ENCODE assay signal across 8 mouse cellular contexts in the genomic region with DNA sequence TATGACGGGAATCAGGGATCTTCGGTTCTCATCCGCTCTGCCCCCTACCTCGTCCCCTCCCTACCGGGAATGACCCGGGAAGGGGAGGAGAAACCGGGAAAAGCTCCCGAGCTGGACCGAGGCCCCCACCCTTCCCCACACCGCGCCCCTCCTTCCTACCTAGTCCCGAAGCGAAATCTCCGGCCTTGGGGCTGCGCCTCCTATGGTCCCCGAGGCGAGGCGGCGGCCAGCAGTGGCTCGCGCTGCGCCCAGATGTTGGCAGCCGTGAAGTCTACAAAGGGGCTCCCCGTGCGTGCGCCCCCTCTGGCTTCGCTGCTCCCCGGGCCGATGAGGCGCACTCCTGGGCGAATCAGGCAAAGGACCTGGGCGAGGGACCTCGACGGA. TPM values are rescaled to one million over a fixed set of nuclear protein-coding genes. Genes with fewer than 3 reads are reported as not detected.
DNase-seq lines count a peak whose midpoint lies in the region; ATAC-seq and TF ChIP-seq lines count a peak whose summit lies in the region.

No protein-coding gene starts in this region.

- WGBS in heart, embryonic 12.5 days = 0% methylated on average over 34 of the region's 34 CpGs
- WGBS in forebrain, embryonic 14.5 days = under 1% methylated on average over 31 of the region's 34 CpGs
- under 1% methylated on average over 33 of the region's 34 CpGs for WGBS in liver, embryonic 15.5 days (ENCODE audit: insufficient replicate concordance)

- TF ChIP-seq EP300 in ES-Bruce4 (IDR thresholded peaks at IDR 0.05; ENCODE audit: insufficient read depth, low read depth, low read length) = no peak

- H3K36me3 ChIP-seq in heart, embryonic 12.5 days = peaks cover 7% of the 10 kb centered on the region; the same call in 1 of the 2 replicates
- H3K36me3 ChIP-seq in ES-Bruce4 (ENCODE audit: control insufficient read depth, insufficient read depth, low read length, poor library complexity, severe bottlenecking) = peaks cover 26% of the 10 kb centered on the region
- peaks cover 6% of the 10 kb centered on the region; the same call in 1 of the 2 replicates for H3K36me3 ChIP-seq in forebrain, embryonic 14.5 days (ENCODE audit: control insufficient read depth, insufficient read depth, low read length)
- H3K36me3 ChIP-seq in liver, embryonic 15.5 days (replicated peaks) = peaks cover 23% of the 10 kb centered on the region

- H3K4me3 ChIP-seq in heart, embryonic 12.5 days = peak overlapping the region; percentile 64
- peak overlapping the region; percentile 94 for H3K4me3 ChIP-seq in ES-Bruce4 (ENCODE audit: low read depth, low read length)
- peak overlapping the region; percentile 76 for H3K4me3 ChIP-seq in forebrain, embryonic 14.5 days (ENCODE audit: low read depth, low read length)
- peak overlapping the region; percentile 75 for H3K4me3 ChIP-seq in liver, embryonic 15.5 days (replicated peaks)

- peak overlapping the region; percentile 85 for H3K27ac ChIP-seq in heart, embryonic 12.5 days (ENCODE audit: poor library complexity, severe bottlenecking)
- peak overlapping the region; percentile 62 for H3K27ac ChIP-seq in ES-Bruce4 (ENCODE audit: insufficient read depth, low read length)
- peak overlapping the region; percentile 92 for H3K27ac ChIP-seq in forebrain, embryonic 14.5 days (ENCODE audit: low read depth, low read length)
- peak overlapping the region; percentile 92 for H3K27ac ChIP-seq in liver, embryonic 15.5 days (replicated peaks)

- H3K4me2 ChIP-seq in heart, embryonic 12.5 days = peak overlapping the region; percentile 89
- peak overlapping the region; percentile 98 for H3K4me2 ChIP-seq in forebrain, embryonic 14.5 days (ENCODE audit: low read length)
- peak overlapping the region; percentile 94 for H3K4me2 ChIP-seq in liver, embryonic 15.5 days

- peak overlapping the region; percentile 79 for H3K9ac ChIP-seq in heart, embryonic 12.5 days
- peak overlapping the region; percentile 98 for H3K9ac ChIP-seq in ES-Bruce4 (ENCODE audit: low read depth, poor library complexity, severe bottlenecking)
- H3K9ac ChIP-seq in forebrain, embryonic 14.5 days (ENCODE audit: low read length) = peak overlapping the region; percentile 84
- peak overlapping the region; percentile 78 for H3K9ac ChIP-seq in liver, embryonic 15.5 days

- peak; percentile 69 for ATAC-seq in heart, embryonic 12.5 days (ENCODE audit: insufficient number of reproducible peaks, low FRiP score)
- peak; percentile 49; the same call in 1 of the 2 replicates for ATAC-seq in forebrain, embryonic 14.5 days
- ATAC-seq in liver, embryonic 15.5 days (ENCODE audit: insufficient read depth) = peak; percentile 53

- TF ChIP-seq CTCF in ES-Bruce4 (IDR thresholded peaks at IDR 0.05; ENCODE audit: low read depth, low read length) = no peak

- peaks cover 59% of the 10 kb centered on the region for H3K4me1 ChIP-seq in heart, embryonic 12.5 days (replicated peaks)
- H3K4me1 ChIP-seq in ES-Bruce4 (ENCODE audit: control insufficient read depth, insufficient read depth, low read length) = peaks cover 17% of the 10 kb centered on the region
- H3K4me1 ChIP-seq in forebrain, embryonic 14.5 days (ENCODE audit: control insufficient read depth, insufficient read depth, low read length) = peaks cover 36% of the 10 kb centered on the region
- H3K4me1 ChIP-seq in liver, embryonic 15.5 days (replicated peaks) = peaks cover 82% of the 10 kb centered on the region

- no peak for TF ChIP-seq POLR2A in ES-Bruce4 (IDR thresholded peaks at IDR 0.05; ENCODE audit: insufficient read depth, low read length)

- H3K9me3 ChIP-seq in heart, embryonic 12.5 days (replicated peaks) = no peaks in the 10 kb centered on the region
- H3K9me3 ChIP-seq in ES-Bruce4 (replicated peaks; ENCODE audit: control insufficient read depth, insufficient read depth, low read length, poor library complexity, severe bottlenecking) = no peaks in the 10 kb centered on the region
- no peaks in the 10 kb centered on the region for H3K9me3 ChIP-seq in forebrain, embryonic 14.5 days (replicated peaks; ENCODE audit: control insufficient read depth, low read length)
- no peaks in the 10 kb centered on the region for H3K9me3 ChIP-seq in liver, embryonic 15.5 days (replicated peaks)

- intact Hi-C loops in heart, postnatal 10 days (cut with DNase I) = loop anchor here (1.0 kb wide), 1 partner anchor 56 kb away; no protein-coding TSS in a partner anchor

- H3K27me3 ChIP-seq in heart, embryonic 12.5 days (replicated peaks) = peaks cover 34% of the 10 kb centered on the region
- H3K27me3 ChIP-seq in ES-Bruce4 (ENCODE audit: control insufficient read depth, insufficient read depth, low read length, poor library complexity, severe bottlenecking) = no peaks in the 10 kb centered on the region
- H3K27me3 ChIP-seq in forebrain, embryonic 14.5 days (replicated peaks; ENCODE audit: control insufficient read depth, insufficient read depth, low read length) = no peaks in the 10 kb centered on the region; the same call in 1 of the 2 replicates
- peaks cover 89% of the 10 kb centered on the region for H3K27me3 ChIP-seq in liver, embryonic 15.5 days

- no peak for DNase-seq in heart, postnatal 10 days
- DNase-seq in forebrain, embryonic 14.5 days (ENCODE audit: low spot score) = peak; percentile 66
- DNase-seq in right cerebral cortex, postnatal 4 days = no peak
- no peak for DNase-seq in c-Kit-positive CD71-positive TER-119-positive erythroid progenitor cells, embryonic 14.5 days (ENCODE audit: low spot score)
- no peak for DNase-seq in urinary bladder, postnatal 36 days (ENCODE audit: low spot score in 2 of 2)

RNA-seq across cellular contexts. Expression of a gene that starts 1.1 kb away (rescaled TPM):
- 7.1 and 8.0 TPM in 2 replicates for polyA plus RNA-seq in heart, embryonic 12.5 days (2016; fragmentation: Nextera tagmentation; extraction: Ambion mirVana)
- 1 to 10 TPM; 3.7 to 5.8 TPM for total RNA-seq in heart, postnatal 10 days (2021)
- polyA plus RNA-seq in ES-Bruce4 (2011; ENCODE audit: insufficient read depth, insufficient read length, low read depth, missing spikeins) = 53.8 and 61.5 TPM in 2 replicates
- polyA plus RNA-seq in forebrain, embryonic 14.5 days (2014; fragmentation: Nextera tagmentation; extraction: Ambion mirVana) = 8.1 and 8.7 TPM in 2 replicates
- 7.3 and 7.5 TPM in 2 replicates for polyA plus RNA-seq in liver, embryonic 15.5 days (2015; fragmentation: Nextera tagmentation; extraction: Ambion mirVana)

RNA-seq across cellular contexts. Expression of a gene that starts 17.4 kb away (rescaled TPM):
- 28.9 and 29.6 TPM in 2 replicates for polyA plus RNA-seq in heart, embryonic 12.5 days (2016; fragmentation: Nextera tagmentation; extraction: Ambion mirVana)
- 10 to 100 TPM; 21.2 to 23.7 TPM for total RNA-seq in heart, postnatal 10 days (2021)
- polyA plus RNA-seq in ES-Bruce4 (2011; ENCODE audit: insufficient read depth, insufficient read length, low read depth, missing spikeins) = 31.5 and 35.5 TPM in 2 replicates
- polyA plus RNA-seq in forebrain, embryonic 14.5 days (2014; fragmentation: Nextera tagmentation; extraction: Ambion mirVana) = 43.1 and 49.2 TPM in 2 replicates
- polyA plus RNA-seq in liver, embryonic 15.5 days (2015; fragmentation: Nextera tagmentation; extraction: Ambion mirVana) = 14.6 and 17.6 TPM in 2 replicates
